Mouse (Mus musculus) limb, embryonic 14.5 days (tissue): ENCODE data around the gene Tbpl1. TPM values are rescaled to one million over a fixed set of nuclear protein-coding genes. Genes with fewer than 3 reads are reported as not detected.

Experiments
- ATAC-seq: fragments of 200-750 bp; cut with Nextera tagmentation; 2 replicates; pipeline ENCODE4 v1.8.0; 2017; ENCODE audit warnings: low read depth, moderate number of reproducible peaks, moderate TSS enrichment; ENCODE audit not compliant: low FRiP score
- DNase-seq: peaks from one replicate; pipeline ENCODE4 v3.0.0-alpha.2; 2015; ENCODE audit warnings: low spot score
- H3K27ac ChIP-seq: fragments of 300-500 bp; sonication (generic); replicated peaks from 2 replicates; pipeline ENCODE4 v1.5.1; 2014; ENCODE audit warnings: low read depth, mild to moderate bottlenecking, low read length, moderate library complexity, mixed read lengths
- H3K27me3 ChIP-seq: fragments of 300-500 bp; sonication (generic); 2 replicates; pipeline ENCODE4 v1.6.1; 2014; ENCODE audit warnings: low read length, mixed read lengths; ENCODE audit not compliant: control insufficient read depth, insufficient read depth
- H3K36me3 ChIP-seq: fragments of 300-500 bp; sonication (generic); 2 replicates; pipeline ENCODE4 v1.6.1; 2014; ENCODE audit warnings: mild to moderate bottlenecking, low read length, moderate library complexity, mixed read lengths; ENCODE audit not compliant: control insufficient read depth, insufficient read depth
- H3K4me1 ChIP-seq: fragments of 300-500 bp; sonication (generic); 2 replicates; pipeline ENCODE4 v1.6.1; 2014; ENCODE audit warnings: antibody characterized with exemption, low read length, mixed read lengths; ENCODE audit not compliant: control insufficient read depth, insufficient read depth
- H3K4me2 ChIP-seq: fragments of 300-500 bp; sonication (generic); replicated peaks from 2 replicates; pipeline ENCODE4 v1.6.1; 2014; ENCODE audit warnings: low read depth, mild to moderate bottlenecking, low read length, moderate library complexity; ENCODE audit not compliant: severe bottlenecking
- H3K4me3 ChIP-seq: fragments of 300-500 bp; sonication (generic); replicated peaks from 2 replicates; pipeline ENCODE4 v1.5.1; 2014; ENCODE audit warnings: low read length
- H3K9ac ChIP-seq: fragments of 300-500 bp; sonication (generic); 2 replicates; pipeline ENCODE4 v1.6.1; 2014; ENCODE audit warnings: mild to moderate bottlenecking, low read depth, low read length, moderate library complexity; ENCODE audit not compliant: severe bottlenecking
- H3K9me3 ChIP-seq: fragments of 300-500 bp; sonication (generic); 2 replicates; pipeline ENCODE4 v1.6.1; 2016; ENCODE audit warnings: low read length; ENCODE audit not compliant: control insufficient read depth
- POLR2A ChIP-seq: fragments of 200-500 bp; IDR thresholded peaks from 2 replicates; pipeline ENCODE4 v1.8.0; 2012; ENCODE audit warnings: inconsistent platforms, mild to moderate bottlenecking, moderate library complexity, borderline replicate concordance; ENCODE audit not compliant: insufficient read depth, insufficient read length; ENCODE audit errors: extremely low read depth
- WGBS: fragments of 180-500 bp; shearing (Covaris S2); extraction: QIAGEN DNeasy Blood & Tissue Kit; methylation state at CpG from one replicate; pipeline ENCODE4 v1.1.7; 2014; 5-methylcytosine and 5-hydroxymethylcytosine counted together
- microRNA-seq: library from miRNA; unstranded; fragments of <30 nt; microRNA quantifications from one replicate; pipeline ENCODE4, GENCODE M21; 2016
- polyA plus RNA-seq, 2 experiments: library from polyadenylated mRNA; depleted of rRNA in 1 of 2; stranded (reverse) in 1 of 2; unstranded in 1 of 2; fragments of >200 nt; fragmentation: Nextera tagmentation in 1 of 2; extraction: Ambion mirVana in 1 of 2; gene quantifications; 2 replicates each; pipeline versions ENCODE4 v1.2.1 to v1.2.3; 2012 to 2014

Gene Tbpl1
- polyA plus RNA-seq, 2 experiments: 34.6 to 53.2 TPM

GRCm38 (mm10) chr10:22674176-22674575 is 57.6 kb downstream of the Tbpl1 start:
- ATAC-seq (no peak), DNase-seq (no peak)
- H3K36me3 ChIP-seq: no peaks in the 10 kb centered on the region
- 95% methylated on average over 8 of the region's 8 CpGs for WGBS
- peaks cover 5% of the 10 kb centered on the region; the same call in 1 of the 2 replicates for H3K4me1 ChIP-seq
- H3K9me3 ChIP-seq: no peaks in the 10 kb centered on the region
- TF ChIP-seq POLR2A: no peak
- H3K27me3 ChIP-seq: no peaks in the 10 kb centered on the region
- H3K9ac ChIP-seq: no peak overlapping the region
- H3K27ac ChIP-seq: no peak overlapping the region
- H3K4me3 ChIP-seq: no peak overlapping the region
- no peak overlapping the region for H3K4me2 ChIP-seq

DNA sequence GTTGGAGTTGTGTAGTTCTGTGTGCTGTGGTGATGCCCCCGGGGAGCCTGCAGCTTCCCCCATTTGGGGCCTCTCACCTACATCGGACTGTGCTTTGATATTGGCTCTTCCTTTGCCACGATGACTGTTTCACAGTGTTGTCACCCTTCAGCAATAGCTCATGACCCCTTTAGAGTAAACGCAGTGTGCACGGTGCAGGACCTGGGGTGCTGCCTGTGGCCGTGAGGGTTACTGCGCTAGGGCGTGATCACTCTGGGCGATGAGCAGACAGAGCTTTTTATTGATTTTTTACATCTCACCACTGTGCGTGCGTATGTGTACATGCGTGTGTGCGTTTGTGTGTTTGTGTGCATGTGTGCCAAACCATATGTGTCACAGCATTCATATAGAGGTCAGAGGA is 63.2 kb downstream of the Tbpl1 start:
- Histone ChIP-seq H3K27me3 (no peaks in the 10 kb centered on the region), H3K4me2 (no peak overlapping the region), H3K27ac (no peak overlapping the region), H3K4me3 (no peak overlapping the region), H3K9ac (no peak overlapping the region), H3K4me1 (no peaks in the 10 kb centered on the region), H3K9me3 (no peaks in the 10 kb centered on the region), H3K36me3 (no peaks in the 10 kb centered on the region)
- WGBS: 90% methylated on average over 13 of the region's 13 CpGs
- ATAC-seq: no peak
- DNase-seq: no peak
- TF ChIP-seq POLR2A: no peak

DNA sequence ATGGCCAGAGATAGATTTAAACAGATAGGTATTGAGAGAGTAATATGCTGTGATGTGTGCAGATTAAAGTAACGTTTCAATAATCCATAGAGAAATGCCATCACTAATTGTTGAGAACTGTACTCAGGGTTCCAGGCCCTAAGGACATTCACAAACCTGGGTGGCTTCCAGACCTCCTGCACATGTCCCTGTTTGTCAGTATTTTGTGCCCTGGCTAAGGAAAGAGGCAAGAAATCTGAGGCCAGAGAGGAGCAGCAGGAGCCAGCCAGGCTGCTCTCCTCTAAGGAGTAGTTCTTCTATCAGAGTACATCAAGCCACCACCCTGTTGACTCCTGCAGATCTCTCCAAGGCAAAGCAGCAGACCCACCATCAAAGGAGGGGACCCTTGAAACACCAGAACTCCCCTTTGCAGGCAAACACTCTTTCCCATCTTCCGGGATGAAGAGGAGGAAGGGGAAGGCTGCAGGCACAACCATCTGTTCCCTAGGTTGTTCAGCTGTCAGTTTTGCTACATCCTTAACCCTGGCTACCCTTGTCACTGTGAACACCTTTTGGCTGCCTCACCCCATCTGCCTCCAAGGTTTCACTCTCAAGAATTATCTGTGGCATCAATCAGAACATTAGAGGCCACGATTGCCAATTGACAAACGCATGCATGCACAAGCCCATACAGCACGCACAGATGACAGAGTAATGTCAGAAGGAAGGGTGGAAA is 71.3 kb downstream of the Tbpl1 start:
- H3K27ac ChIP-seq: no peak overlapping the region
- DNase-seq (no peak), ATAC-seq (no peak)
- H3K9me3 ChIP-seq: no peaks in the 10 kb centered on the region
- peaks cover 15% of the 10 kb centered on the region for H3K4me1 ChIP-seq
- H3K9ac ChIP-seq: no peak overlapping the region
- no peak overlapping the region for H3K4me3 ChIP-seq
- no peaks in the 10 kb centered on the region for H3K27me3 ChIP-seq
- no peak for TF ChIP-seq POLR2A
- no peaks in the 10 kb centered on the region for H3K36me3 ChIP-seq
- no peak overlapping the region for H3K4me2 ChIP-seq
- 83% methylated on average over 5 of the region's 5 CpGs for WGBS

DNA sequence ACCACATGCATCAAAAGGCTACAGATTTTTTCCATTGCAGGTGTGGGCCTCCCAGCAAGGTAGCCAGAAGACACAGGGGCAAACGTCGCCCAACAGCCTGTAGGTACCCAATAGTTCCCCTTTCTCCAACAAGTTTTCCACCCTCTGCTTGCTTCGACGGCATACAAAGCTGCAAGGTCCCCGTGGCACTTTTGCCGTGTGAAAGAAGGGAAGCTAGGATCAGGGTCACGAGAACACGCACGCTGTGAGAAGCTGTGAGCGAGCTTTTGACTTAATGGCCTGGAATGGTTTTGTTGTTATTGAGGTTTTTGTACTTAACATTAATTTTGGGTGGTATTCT is 72.4 kb downstream of the Tbpl1 start:
- 0 out of 2 replicates have a peak overlapping the region, but pooled peaks have one; percentile 26 for H3K27ac ChIP-seq
- H3K36me3 ChIP-seq: no peaks in the 10 kb centered on the region
- H3K9me3 ChIP-seq: no peaks in the 10 kb centered on the region
- 0 out of 2 replicates have a peak overlapping the region, but pooled peaks have one; percentile 26 for H3K4me2 ChIP-seq
- ATAC-seq: no peak
- peaks cover 15% of the 10 kb centered on the region for H3K4me1 ChIP-seq
- H3K4me3 ChIP-seq: no peak overlapping the region
- TF ChIP-seq POLR2A: no peak
- no peak overlapping the region for H3K9ac ChIP-seq
- WGBS: 81% methylated on average over 10 of the region's 10 CpGs
- DNase-seq: no peak
- H3K27me3 ChIP-seq: no peaks in the 10 kb centered on the region

- DNase-seq (peak; percentile 78), ATAC-seq (peak; percentile 74; the same call in 1 of the 2 replicates)
- no peaks in the 10 kb centered on the region for H3K27me3 ChIP-seq
- H3K36me3 ChIP-seq: no peaks in the 10 kb centered on the region
- H3K4me1 ChIP-seq: peaks cover 19% of the 10 kb centered on the region
- H3K9me3 ChIP-seq: no peaks in the 10 kb centered on the region
- 0 out of 2 replicates have a peak overlapping the region, but pooled peaks have one; percentile 43 for H3K27ac ChIP-seq
- 27% methylated on average over 23 of the region's 23 CpGs for WGBS
- peak overlapping the region; percentile 26 for H3K4me2 ChIP-seq
- TF ChIP-seq POLR2A: no peak
- no peak overlapping the region for H3K4me3 ChIP-seq
- H3K9ac ChIP-seq: no peak overlapping the region
Observed at GRCm38 (mm10) chr10:22658534-22659385, 73.0 kb downstream of the Tbpl1 start.

Small RNA genes within 50 kb of the gene (microRNA-seq; reads per million reads assigned to microRNA genes)
- not detected for gene Mir7663

Other genes starting within 250 kb of the Tbpl1 start
- gene Slc2a12, start 86.9 kb downstream of the Tbpl1 start, polyA plus RNA-seq (2012; rRNA removed): 1.7 and 2.3 TPM in 2 replicates
- 2.1 and 2.9 TPM in 2 replicates for gene Slc2a12, start 86.9 kb downstream of the Tbpl1 start, polyA plus RNA-seq (2014; fragmentation: Nextera tagmentation; extraction: Ambion mirVana)
- 0.17 and 0.65 TPM in 2 replicates for gene Tcf21, start 88.2 kb upstream of the Tbpl1 start, polyA plus RNA-seq (2012; rRNA removed)
- gene Tcf21, start 88.2 kb upstream of the Tbpl1 start, polyA plus RNA-seq (2014; fragmentation: Nextera tagmentation; extraction: Ambion mirVana): 0.23 TPM in 1 of 2 replicates, not detected in the other